Mouse (Mus musculus): ENCODE data around the gene Rbck1.
A peak's percentile ranks its signal among the peaks of the same experiment; 100 is the strongest.
"Not testable (repeated sequence)": the region's sequence is repeated elsewhere in the genome, so short reads cannot be mapped to it uniquely, and the experiment has no call there.

The Rbck1 gene

GRCm38 (mm10) chr2:152332101-152332825 is at the start of gene Rbck1:
Gene Rbck1, minus strand, starts transcription at chr2:152332653.
- DNase-seq (ENCODE audit: low spot score): peak; percentile 73

DNA sequence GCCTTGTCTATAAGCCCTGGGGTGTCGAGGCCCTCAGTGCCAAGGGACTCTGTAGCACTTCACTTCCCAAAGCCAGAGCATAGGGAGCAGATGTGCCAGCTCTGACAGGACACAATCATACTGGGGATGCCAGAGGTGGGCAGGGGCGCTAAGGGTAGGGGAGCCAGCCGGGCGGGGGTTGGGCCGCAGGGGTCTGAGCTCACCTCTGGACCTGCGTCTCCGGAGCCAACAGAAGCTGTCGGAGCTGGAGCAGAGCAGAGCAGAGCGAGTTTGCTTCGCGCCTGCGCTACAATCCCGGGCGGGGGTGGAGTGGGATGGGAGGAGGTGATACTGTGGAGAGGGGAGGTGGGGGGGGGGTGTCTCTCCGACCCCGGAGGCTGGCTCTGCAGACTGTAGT is 43.9 kb upstream of the Rbck1 start, which contains the start of gene Nrsn2:
Gene Nrsn2, minus strand, starts transcription at position 294 of the 397 bp plus-strand sequence.
- DNase-seq (ENCODE audit: low spot score): no peak

- DNase-seq (ENCODE audit: low spot score): no peak
These were observed 43.3 kb upstream of the Rbck1 start for GRCm38 (mm10) chr2:152375652-152376344.

DNA sequence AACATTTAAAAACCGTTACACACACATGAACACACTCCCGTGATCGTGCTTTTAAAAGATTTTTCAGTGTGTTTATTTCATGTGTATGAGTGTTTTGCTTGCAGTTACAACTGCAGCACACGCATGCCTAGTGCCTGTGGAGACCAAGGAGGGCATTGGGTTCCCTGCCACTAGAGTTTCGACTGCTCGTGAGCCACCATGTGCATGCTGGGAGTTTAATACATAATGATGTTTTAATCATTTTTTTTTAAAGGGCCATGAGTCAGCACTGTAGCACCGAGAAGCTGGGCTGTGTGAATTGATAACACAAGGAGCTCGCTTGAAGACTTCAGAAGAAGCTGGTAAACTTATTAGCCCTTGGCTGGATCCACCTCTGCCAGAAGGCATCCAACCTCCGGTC is 41.1 kb upstream of the Rbck1 start:
- DNase-seq (ENCODE audit: low spot score): no peak

- no peak for DNase-seq (ENCODE audit: low spot score)
These were observed 40.2 kb upstream of the Rbck1 start for GRCm38 (mm10) chr2:152372661-152373060.

DNA sequence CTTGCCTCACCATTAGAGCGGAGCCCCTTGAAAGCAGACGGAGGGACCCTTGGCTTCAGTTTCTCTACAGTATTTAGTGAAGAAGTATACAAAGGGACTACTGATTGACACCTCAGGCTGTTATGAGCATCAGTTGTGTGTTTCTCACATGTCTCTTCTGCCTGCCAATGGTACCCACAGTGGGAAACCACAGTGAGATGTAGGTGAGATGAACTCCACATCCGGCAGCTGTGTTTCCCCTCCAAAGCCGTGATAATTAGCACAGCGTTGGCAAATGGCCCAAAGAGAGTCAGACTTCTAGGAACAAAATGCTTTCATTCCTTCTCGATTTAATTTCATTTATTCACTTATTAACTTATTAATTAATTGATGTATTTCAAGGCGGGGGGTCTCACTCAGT is 39.7 kb upstream of the Rbck1 start:
- DNase-seq (ENCODE audit: low spot score): no peak

DNA sequence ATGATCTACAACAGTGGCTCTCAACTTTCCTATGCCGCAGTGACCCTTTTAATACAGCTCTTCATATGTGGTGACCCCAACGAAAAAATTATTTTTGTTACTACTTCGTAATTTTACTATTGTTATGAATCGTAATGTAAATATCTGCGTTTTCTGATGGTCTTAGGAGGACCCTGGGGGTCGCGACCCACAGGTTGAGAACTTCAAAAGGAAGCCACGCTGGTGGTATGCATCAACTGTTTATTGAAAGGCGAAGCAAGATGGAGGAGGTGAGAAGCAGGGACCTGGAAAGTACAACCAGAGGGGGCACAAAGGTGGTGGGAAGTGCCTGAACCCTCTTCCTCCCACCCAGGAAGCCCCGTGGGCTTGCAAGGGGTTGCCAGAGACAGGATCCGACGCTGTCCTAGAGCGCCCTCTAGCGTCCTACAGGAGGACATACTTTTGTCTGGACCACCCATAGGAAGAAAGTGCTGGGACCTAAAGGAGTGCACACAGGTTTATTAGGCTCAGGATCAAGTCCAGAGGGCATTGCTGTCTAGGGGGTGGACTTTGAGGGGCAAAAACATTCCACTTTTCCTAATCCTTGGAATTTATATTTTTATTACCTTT is 36.2 kb upstream of the Rbck1 start:
- no peak for DNase-seq (ENCODE audit: low spot score)

GRCm38 (mm10) chr2:152367917-152368316 is 35.5 kb upstream of the Rbck1 start:
- no peak for DNase-seq (ENCODE audit: low spot score)

DNA sequence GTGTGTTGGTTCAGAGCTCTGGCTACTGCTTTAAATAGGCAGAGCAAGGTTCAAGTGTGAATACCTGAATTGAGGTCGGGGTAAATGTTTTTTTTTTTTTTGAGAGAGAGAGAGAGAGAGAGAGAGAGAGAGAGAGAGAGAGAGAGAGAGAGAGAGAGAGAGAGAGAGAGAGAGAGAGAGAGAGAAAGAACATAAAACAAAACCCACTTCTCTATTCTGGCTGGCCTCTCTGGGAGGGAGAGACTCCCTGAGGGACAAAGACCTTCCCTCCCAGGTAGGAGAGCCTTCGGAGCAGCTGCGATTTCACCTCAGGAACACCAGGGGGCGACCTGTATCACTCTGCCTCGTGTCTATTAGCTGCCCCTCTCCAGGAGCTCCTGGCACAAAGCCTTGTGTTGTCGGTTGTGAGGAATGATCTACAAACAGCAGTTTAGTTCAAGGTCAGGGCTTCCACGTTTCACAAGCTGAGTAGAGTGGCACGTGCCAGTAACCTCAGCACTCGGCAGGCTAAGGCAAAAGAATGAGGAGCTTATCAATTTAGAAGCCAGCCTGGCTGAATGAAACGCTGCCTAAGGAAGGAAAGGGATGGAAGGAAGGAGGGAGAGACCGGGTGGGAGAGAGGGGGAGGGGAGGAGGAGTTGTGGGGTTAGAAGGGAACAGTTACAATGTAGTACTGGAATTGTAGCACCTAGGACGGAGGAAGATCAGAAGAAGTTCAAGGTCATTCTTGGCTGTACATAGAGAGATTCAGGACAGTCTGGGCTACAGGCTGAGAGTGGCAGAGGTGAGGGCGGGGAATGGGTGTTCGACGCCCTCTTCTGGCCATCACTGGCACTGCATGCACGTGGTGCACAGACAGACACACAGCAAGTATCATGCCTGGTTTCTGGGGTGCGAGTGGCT is 31.0 kb upstream of the Rbck1 start:
- peak; percentile 44 for DNase-seq (ENCODE audit: low spot score)

DNA sequence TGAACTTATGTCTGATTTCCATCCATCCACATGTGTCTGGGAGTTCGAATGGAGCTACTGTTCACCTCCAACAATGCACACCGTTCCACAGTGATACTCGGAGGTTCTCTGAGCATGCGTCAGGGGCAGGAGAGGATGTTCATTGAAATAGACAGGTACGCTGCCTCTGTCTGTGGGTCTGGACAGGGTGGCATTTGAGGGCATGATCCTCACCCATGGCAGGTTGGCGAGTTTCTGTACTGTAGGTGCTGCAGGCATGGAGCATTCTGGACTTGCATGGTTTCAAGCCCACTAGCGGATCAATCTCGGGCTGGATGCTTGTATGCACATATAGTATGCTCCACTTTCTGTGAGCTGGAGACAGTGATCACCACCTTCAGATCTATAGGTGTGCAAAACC is 28.7 kb upstream of the Rbck1 start:
- DNase-seq (ENCODE audit: low spot score): no peak

GRCm38 (mm10) chr2:152360271-152360775 is 27.9 kb upstream of the Rbck1 start:
- DNase-seq (ENCODE audit: low spot score): peak; percentile 33

GRCm38 (mm10) chr2:152359616-152360015 is 27.2 kb upstream of the Rbck1 start:
- DNase-seq (ENCODE audit: low spot score): no peak

DNA sequence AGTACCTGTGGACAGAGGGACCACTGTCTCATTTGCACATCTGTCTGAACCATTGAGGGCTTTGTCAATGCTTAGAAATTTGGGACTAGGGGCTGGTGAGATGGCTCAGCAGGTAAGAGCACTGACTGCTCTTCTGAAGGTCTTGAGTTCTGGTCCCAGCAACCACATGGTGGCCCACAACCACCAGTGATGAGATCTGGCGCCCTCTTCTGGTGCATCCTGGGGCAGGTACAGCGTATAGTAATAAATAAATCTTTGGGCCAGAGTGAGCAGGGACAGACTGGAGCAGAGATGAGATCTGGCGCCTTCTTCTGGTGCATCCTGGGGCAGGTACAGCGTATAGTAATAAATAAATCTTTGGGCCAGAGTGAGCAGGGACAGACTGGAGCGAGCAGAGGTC is 26.5 kb upstream of the Rbck1 start:
- not testable (repeated sequence) for DNase-seq (ENCODE audit: low spot score)

- no peak for DNase-seq (ENCODE audit: low spot score)
These were observed 24.8 kb upstream of the Rbck1 start for GRCm38 (mm10) chr2:152357254-152357653.

GRCm38 (mm10) chr2:152349842-152350540 is 17.5 kb upstream of the Rbck1 start:
- no peak for DNase-seq (ENCODE audit: low spot score)

GRCm38 (mm10) chr2:152349205-152349604 is 16.8 kb upstream of the Rbck1 start:
- DNase-seq (ENCODE audit: low spot score): no peak

DNA sequence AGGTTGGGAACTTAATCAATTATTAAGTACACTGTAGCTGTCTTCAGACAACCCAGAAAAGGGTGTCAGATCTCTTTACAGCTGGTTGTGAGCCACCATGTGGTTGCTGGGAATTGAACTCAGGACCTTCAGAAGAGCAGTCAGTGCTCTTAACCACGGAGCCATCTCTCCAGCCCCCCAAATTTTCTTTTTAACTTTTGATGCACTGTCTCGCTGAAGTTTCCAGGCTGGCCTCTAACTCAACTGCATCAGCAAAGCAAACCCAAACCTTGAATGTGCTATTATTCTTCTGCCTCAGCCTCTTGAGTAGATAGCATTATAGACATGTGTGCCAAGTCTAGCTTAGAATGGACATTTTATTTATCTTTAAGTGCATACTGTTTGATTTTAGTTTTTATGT is 15.3 kb upstream of the Rbck1 start:
- DNase-seq (ENCODE audit: low spot score): no peak

- DNase-seq (ENCODE audit: low spot score): no peak
These were observed 14.5 kb upstream of the Rbck1 start for GRCm38 (mm10) chr2:152346776-152347465.

GRCm38 (mm10) chr2:152345393-152345792 is 12.9 kb upstream of the Rbck1 start:
- DNase-seq (ENCODE audit: low spot score): no peak

DNA sequence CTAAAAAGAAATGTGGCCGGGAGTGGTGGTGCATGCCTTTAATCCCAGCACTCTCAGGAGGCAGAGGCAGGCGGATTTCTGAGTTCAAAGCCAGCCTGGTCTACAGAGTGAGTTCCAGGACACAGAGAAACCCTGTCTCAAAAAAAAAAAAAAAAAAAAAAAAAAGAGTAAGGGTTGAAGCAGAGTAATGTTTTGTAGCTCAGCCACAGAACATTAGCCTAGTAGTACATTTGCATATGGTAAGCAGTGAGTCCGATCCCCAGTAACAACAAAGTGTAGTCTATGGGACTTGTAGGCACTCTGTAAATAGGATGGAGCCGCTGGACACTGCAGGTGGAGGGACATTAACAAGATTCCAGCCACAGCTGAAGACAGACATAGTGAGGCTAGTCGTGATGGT is 12.5 kb upstream of the Rbck1 start:
- DNase-seq (ENCODE audit: low spot score): no peak

DNA sequence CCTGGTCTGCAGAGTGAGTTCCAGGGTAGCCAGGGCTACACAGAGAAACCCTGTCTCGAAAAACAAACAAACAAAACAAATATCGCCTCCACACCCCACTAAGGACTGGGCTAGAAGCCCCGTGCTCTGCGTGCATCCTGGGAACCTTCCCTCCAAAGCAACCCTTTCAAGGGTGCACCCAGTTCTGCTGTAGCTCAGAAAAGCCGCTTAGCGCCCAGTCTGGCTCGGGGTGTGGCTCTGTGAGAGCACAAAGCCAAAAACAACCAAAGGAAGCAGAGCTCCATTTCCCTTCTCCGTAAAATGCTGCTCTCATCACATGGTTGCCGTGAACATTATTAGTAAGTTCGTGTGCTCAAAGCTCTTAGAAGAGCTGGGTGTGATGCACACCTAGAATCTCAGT is 11.9 kb upstream of the Rbck1 start:
- DNase-seq (ENCODE audit: low spot score): no peak

Data from ovary, postnatal 10 days (tissue).